Mouse (Mus musculus) ES-CJ7 (cell line): ENCODE measurements around the gene Twist2.

Experiments
- DNase-seq: peaks from one replicate; pipeline ENCODE4 v3.0.0; 2011; ENCODE audit warnings: low read depth, low spot score

Gene Twist2

GRCm38 (mm10) chr1:91816571-91816970, 15.3 kb downstream of the Twist2 start:
- DNase-seq: no peak

DNA sequence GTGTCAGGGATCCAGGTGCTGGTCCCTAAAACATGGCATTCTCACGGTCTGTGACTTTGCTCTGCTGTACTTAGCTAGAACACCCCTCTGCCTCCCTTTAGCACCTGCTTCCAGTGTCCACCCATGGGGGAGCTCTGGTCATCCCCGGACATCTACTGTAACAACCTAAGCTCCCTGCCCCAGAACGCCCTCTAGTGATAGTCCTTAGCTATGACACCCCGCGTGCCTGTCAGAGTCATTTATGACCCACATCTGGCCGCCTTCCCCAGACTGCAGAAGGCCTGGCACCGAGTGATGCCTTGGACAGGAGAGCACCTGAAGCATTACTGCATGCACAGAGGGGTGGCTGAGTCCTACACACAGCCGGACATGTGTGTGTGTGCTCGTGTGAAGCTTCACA, 18.0 kb downstream of the Twist2 start:
- DNase-seq: peak; percentile 30

- no peak for DNase-seq
These were observed 19.3 kb downstream of the Twist2 start for GRCm38 (mm10) chr1:91820531-91820930.

- no peak for DNase-seq
These were observed 21.1 kb downstream of the Twist2 start for GRCm38 (mm10) chr1:91822316-91822824.

- no peak for DNase-seq
These were observed 22.3 kb downstream of the Twist2 start for GRCm38 (mm10) chr1:91823530-91823929.

GRCm38 (mm10) chr1:91823951-91824350, 22.7 kb downstream of the Twist2 start:
- DNase-seq: no peak

DNA sequence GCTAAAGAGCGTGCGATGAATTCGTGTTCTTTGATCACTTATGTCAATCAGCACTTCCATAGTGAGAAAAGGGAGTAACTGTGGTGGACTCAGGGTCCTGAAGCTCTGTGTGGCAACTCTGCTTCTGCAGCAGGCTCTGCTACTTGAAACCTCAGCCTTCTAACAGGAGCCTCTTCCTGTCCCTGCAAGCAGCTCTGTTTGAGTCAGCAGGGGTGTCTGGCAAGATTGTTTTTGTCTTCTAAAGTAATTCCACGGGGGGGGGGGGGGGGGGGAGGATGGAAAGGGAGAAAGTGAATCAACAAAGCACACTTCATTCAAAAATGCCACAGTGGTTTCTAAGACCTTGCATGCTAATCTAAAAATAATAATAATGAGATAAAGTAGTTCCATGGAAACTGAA, 24.0 kb downstream of the Twist2 start:
- DNase-seq: no peak

- DNase-seq: no peak
These were observed 30.7 kb downstream of the Twist2 start for GRCm38 (mm10) chr1:91831978-91832377.

GRCm38 (mm10) chr1:91839557-91839956, 38.3 kb downstream of the Twist2 start:
- DNase-seq: no peak

DNA sequence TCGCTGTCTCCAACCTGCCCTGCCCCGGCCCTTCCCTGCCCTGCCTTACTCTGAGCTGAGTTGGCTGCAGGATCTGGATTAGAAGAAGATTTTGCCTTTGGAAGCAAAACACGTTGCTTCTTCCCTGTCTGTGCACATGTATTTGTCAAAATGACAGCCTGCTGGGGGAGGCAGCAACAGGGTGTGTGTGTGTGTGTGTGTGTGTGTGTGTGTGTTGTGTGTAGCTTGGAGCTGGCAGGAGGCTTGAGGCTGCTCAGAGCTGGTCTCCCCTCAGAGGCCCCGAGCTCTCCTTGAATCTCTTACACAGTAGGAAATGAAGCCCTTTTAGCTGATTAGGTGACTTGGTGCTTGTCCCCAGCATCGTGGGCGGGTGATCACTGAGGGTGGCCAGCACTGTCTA, 38.7 kb downstream of the Twist2 start:
- no peak for DNase-seq

DNA sequence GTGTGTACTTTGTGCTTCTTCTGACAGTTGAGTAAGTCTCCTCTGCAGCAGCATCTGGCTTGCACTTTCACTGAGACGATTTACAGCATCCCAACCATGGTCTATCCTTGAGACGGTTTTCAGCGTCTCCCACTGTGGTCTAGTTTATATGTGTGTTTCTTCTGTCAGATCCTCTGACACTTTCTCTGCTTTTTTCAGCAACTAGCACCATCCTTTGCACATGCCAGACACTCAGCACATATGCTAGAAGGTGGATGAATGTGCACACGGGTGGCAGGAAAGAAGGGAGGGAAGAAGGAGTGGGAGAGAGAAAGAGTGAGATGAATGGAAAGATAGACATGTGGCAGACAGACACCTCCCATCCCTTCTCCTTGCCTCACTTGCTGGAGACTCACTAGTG, 43.0 kb downstream of the Twist2 start:
- DNase-seq: no peak

- no peak for DNase-seq
These were observed 43.6 kb downstream of the Twist2 start for GRCm38 (mm10) chr1:91844681-91845379.

- DNase-seq: no peak
These were observed 44.2 kb downstream of the Twist2 start for GRCm38 (mm10) chr1:91845380-91845957.

- no peak for DNase-seq
These were observed 50.0 kb downstream of the Twist2 start for GRCm38 (mm10) chr1:91851300-91851699.

GRCm38 (mm10) chr1:91856771-91857664, 55.8 kb downstream of the Twist2 start:
- no peak for DNase-seq

DNA sequence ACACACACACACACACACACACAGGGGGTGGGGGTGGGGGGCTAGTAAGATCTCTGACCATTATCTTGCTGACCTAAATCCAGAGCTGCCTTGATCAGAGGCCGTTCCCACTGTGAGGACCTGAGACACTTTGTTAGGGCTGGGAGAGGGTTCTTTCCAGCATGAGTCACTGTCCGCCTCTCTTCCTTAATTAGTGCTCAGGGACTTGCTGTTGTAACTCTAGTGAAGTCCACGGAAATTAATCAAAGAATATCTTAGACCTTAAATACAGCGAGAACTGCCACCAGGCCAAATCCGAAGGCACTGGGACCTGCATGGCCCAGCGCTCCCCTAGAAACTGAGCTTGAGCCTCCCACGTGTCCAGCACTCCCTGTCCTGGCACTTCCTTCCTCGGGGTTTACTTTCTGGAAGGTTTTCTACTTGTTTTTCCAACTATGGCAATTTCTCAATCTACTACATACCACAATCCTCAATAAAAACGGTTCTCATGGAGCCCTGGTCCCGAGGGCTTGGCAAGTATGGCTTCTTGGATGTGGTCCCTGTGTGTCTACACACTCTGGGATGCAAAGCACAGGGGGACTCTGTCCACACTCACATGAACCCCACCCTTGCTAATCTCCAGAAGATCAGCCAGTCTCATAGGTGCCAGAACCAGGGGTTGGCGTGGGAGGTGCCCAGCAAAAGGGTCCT, 57.0 kb downstream of the Twist2 start:
- DNase-seq: no peak

DNA sequence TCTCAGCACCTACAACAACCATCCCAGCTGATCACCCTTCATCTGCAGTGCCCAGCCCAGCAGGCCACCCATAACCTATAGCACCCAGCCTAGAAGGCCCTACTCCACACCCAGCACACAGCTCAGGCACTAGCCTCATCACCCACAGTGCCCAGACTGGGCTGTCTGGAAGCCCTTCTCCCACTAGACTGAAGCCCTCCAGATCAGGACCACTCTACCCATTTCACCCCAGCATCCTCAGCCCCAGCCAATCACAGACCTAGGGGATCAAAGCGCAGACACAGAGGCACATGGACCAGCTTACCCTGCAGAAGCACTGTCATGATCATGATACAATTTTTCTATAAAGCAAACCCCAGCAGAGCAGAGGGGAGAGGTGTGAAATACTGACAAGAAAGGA, 57.6 kb downstream of the Twist2 start:
- no peak for DNase-seq

GRCm38 (mm10) chr1:91861511-91861910, 60.2 kb downstream of the Twist2 start:
- DNase-seq: no peak

DNA sequence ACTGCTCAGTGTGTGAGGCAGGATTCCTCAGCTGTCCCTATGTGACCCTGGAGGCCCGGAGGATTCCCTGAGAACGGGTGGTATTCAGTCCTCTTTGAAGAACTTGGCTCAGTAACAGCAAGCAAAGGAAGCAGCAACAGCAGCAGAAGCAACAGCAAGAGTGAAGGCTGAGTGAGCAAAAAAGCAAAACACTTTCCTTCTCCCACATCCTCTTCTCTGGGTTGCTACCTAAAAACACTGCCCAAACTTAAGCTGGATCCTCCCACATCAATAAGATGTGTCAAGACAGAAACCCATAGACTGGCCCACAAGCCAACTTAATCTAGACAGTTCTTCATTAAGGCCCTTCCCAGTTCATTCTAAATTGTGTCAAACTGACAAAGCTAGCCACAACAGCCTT, 64.7 kb downstream of the Twist2 start:
- DNase-seq: no peak

GRCm38 (mm10) chr1:91871101-91871500, 69.8 kb downstream of the Twist2 start:
- no peak for DNase-seq

- DNase-seq: no peak
These were observed 71.3 kb downstream of the Twist2 start for GRCm38 (mm10) chr1:91872388-91873059.
